Mouse (Mus musculus): ENCODE results near the gene Bcl9. TPM values are rescaled to one million over a fixed set of nuclear protein-coding genes. Genes with fewer than 3 reads are reported as not detected.

Bcl9 gene
- polyA plus RNA-seq, 1 experiment from 2014 or later = 46.2 TPM

DNA sequence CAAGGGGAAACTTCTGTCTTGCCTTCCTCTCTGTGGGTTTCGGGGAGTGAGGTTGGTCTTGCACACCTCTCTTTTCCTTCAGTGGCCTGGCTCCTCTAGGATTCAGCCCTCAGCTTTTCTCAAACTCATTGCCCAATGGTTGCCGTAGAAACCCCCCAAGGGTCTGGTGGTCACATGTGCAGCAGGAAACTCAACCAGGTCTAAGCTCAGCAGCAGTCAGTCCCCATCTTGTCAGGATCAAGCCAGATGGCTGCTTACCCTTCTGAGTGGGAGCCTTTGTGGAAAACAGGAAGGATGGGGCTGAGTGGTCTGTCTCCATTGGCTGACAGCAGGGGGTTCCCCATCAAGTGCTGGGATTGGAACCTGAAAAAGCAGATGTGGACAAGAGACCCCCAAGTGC lies 15.7 kb upstream of the Bcl9 start:
- H3K9me3 ChIP-seq = no peaks in the 10 kb centered on the region
- no peaks in the 10 kb centered on the region for H3K27me3 ChIP-seq (replicated peaks)
- H3K9ac ChIP-seq = no peak overlapping the region
- peaks cover 2% of the 10 kb centered on the region; the same call in 1 of the 2 replicates for H3K4me1 ChIP-seq (replicated peaks)
- ATAC-seq = no peak
- no peak overlapping the region for H3K27ac ChIP-seq
- 79% methylated on average over 2 of the region's 2 CpGs for WGBS
- no peaks in the 10 kb centered on the region for H3K36me3 ChIP-seq
- no peak overlapping the region for H3K4me3 ChIP-seq (replicated peaks)
- no peak overlapping the region for H3K4me2 ChIP-seq (replicated peaks)

DNA sequence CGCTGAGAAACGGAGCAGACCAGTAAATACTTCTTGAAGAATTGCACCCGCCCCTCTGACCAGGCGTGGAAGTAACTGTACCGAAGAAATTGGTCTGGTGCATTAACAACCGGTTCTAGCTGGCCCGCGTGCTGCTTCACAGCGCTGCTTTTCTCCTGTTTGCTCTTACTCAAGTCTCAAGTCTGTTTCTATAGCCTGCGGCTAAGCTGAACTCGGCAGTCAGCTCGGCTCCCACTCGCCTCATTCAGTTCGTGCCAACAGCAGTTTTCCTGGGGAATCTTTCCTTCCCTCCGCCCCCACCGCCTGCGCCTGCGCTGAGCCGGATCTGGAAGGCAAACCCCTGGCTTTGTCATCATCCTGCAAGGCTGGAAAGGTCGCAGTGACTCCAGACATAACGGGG lies 14.3 kb upstream of the Bcl9 start:
- Histone ChIP-seq H3K36me3 (no peaks in the 10 kb centered on the region), H3K27ac (peak overlapping the region; percentile 32; the same call in 1 of the 2 replicates), H3K9me3 (no peaks in the 10 kb centered on the region), H3K27me3 (replicated peaks) (no peaks in the 10 kb centered on the region), H3K4me2 (replicated peaks) (peak overlapping the region; percentile 59), H3K4me1 (replicated peaks) (peaks cover 2% of the 10 kb centered on the region; the same call in 1 of the 2 replicates), H3K4me3 (replicated peaks) (peak overlapping the region; percentile 31), H3K9ac (peak overlapping the region; percentile 31)
- peak; percentile 62 for ATAC-seq
- 9% methylated on average over 21 of the region's 21 CpGs for WGBS

DNA sequence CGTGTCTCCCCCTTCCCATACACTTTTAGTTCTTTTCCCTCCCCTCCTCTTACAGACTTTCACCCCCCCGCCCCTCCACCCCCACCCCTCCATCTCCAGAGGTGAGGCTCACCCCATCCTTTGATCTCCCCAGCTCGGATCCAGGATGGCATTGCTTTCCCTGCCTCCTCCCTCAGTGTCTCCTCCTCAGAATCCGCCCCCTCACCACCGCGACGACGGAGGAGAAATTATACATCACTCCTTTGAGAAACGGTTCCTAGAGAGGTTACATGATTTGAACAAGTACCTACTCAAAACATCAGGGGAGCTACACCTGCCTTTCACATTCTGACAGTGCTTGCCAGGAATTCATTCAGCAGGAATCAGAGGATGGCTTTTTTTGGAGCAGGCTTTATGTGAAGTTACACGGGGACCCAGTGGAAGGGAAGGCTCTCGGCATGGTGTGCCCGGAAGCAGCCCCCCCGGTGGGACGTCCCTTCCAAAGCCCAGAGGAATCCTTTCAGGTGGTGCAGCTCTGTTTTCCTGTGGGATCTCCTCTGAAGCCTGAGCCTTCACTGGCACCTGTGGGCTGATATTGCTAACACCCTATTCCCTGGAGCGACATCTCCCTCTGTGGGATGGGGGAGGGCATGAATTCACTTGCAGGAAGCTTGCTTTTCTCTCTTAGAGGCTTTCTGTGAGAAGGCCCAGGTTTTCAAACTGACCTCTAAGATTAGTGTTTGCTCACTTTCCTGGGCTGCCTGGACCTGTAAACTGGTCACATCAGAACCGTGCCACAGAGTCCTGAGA lies 12.2 kb upstream of the Bcl9 start:
- Histone ChIP-seq H3K4me2 (replicated peaks) (peak overlapping the region; percentile 45), H3K27me3 (replicated peaks) (no peaks in the 10 kb centered on the region), H3K4me3 (replicated peaks) (peak overlapping the region; percentile 6; the same call in 1 of the 2 replicates), H3K36me3 (no peaks in the 10 kb centered on the region), H3K27ac (no peak overlapping the region), H3K4me1 (replicated peaks) (peaks cover 2% of the 10 kb centered on the region; the same call in 1 of the 2 replicates), H3K9me3 (no peaks in the 10 kb centered on the region), H3K9ac (no peak overlapping the region)
- no peak for ATAC-seq
- WGBS = 11% methylated on average over 16 of the region's 16 CpGs

DNA sequence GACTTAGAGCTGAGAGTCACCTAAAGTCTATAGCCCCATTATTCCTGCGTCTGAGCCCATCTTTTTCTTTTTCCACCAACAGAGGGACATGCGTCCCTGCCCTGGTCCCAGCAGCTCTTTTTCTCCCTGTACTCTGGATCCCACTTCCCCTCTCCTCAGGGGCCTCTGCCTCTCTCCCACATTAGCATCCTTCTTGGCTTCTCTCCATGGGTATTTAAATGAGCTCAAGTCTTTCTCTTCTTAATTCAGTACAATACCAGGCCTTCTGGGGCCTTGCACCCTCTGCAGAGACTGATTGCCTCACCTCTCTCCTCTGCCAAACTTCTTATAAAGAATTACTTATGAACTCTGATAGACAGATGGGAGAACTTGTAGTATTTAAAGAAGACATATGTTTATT lies 10.7 kb upstream of the Bcl9 start:
- no peak overlapping the region for H3K4me3 ChIP-seq (replicated peaks)
- WGBS = 76% methylated on average over 2 of the region's 2 CpGs
- no peaks in the 10 kb centered on the region for H3K9me3 ChIP-seq
- no peak for ATAC-seq
- peaks cover 2% of the 10 kb centered on the region; the same call in 1 of the 2 replicates for H3K4me1 ChIP-seq (replicated peaks)
- H3K36me3 ChIP-seq = no peaks in the 10 kb centered on the region
- H3K4me2 ChIP-seq (replicated peaks) = no peak overlapping the region
- H3K27me3 ChIP-seq (replicated peaks) = no peaks in the 10 kb centered on the region
- no peak overlapping the region for H3K9ac ChIP-seq
- H3K27ac ChIP-seq = no peak overlapping the region

DNA sequence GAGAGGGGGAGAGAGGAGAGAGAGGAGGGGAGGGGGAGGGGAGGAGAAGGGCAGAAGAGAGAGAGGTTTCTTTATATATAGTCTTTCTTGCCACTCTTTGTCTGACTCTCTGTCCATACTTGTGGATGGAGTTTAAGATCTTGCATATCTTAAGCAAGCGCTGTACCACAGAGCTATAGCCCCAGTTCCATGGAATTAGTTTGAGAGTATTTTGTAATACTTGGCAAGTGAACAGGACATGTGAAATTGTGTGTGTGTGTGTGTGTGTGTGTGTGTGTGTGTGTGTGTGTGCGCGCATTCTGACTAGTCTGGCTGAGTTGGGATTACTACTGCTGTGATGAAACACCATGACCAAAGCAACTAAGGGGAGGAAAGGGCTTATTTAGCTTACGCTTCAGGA lies 8.2 kb upstream of the Bcl9 start:
- H3K4me3 ChIP-seq (replicated peaks) = no peak overlapping the region
- no peak overlapping the region for H3K9ac ChIP-seq
- H3K4me2 ChIP-seq (replicated peaks) = no peak overlapping the region
- H3K36me3 ChIP-seq = no peaks in the 10 kb centered on the region
- no peaks in the 10 kb centered on the region for H3K27me3 ChIP-seq (replicated peaks)
- WGBS = 90% methylated on average over 4 of the region's 4 CpGs
- H3K27ac ChIP-seq = no peak overlapping the region
- no peak for ATAC-seq
- no peaks in the 10 kb centered on the region for H3K9me3 ChIP-seq
- 0 out of 2 replicates have a peak, but pooled peaks cover 2% of the 10 kb centered on the region for H3K4me1 ChIP-seq (replicated peaks)

DNA sequence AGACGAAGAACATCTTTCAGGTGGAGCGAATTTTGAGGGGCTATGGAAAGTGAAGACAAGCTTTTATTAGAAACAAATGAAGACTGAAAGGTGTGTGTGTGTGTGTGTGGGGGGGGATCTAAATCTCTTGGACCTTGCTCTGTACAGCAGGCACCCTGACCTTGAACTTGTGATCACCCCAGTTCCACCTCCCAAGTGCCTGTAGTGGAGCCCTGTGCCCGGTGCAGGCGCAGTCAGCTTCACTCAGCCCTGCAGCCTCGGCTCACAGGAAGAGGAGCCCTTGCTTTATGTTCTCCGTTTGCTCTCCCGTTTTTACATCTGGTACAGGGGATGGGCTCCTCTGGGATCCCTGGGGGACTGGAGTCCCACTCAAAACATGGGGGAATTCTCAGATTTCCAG lies 3.9 kb upstream of the Bcl9 start:
- Histone ChIP-seq H3K4me3 (replicated peaks) (no peak overlapping the region), H3K4me2 (replicated peaks) (no peak overlapping the region), H3K27me3 (replicated peaks) (no peaks in the 10 kb centered on the region), H3K9me3 (no peaks in the 10 kb centered on the region), H3K36me3 (no peaks in the 10 kb centered on the region), H3K4me1 (replicated peaks) (peaks cover 3% of the 10 kb centered on the region; the same call in 1 of the 2 replicates), H3K27ac (no peak overlapping the region), H3K9ac (no peak overlapping the region)
- WGBS = 40% methylated on average over 7 of the region's 7 CpGs
- ATAC-seq = no peak

DNA sequence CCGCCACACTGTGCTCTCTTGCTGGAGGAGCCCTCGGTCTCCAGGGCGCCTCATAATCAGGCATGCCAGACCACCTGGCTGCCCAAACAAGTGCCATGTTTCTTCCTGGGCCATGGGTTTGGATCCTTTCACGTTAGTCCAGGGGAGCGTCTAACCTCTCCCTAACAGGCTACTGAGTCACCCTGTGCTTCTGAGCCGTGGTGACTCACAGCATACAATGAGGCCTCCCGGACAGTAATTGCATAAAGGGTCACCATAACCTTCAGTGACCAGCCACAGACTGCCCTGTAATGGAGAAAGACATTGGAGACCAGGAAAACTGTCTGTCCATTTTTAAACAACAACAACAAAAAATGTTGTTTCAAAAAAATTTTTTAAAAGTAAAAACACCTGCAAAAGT lies 2.7 kb upstream of the Bcl9 start:
- no peak for ATAC-seq
- no peak overlapping the region for H3K4me2 ChIP-seq (replicated peaks)
- H3K27ac ChIP-seq = no peak overlapping the region
- H3K27me3 ChIP-seq (replicated peaks) = no peaks in the 10 kb centered on the region
- H3K9me3 ChIP-seq = no peaks in the 10 kb centered on the region
- H3K9ac ChIP-seq = no peak overlapping the region
- peaks cover 10% of the 10 kb centered on the region for H3K4me1 ChIP-seq (replicated peaks)
- no peak overlapping the region for H3K4me3 ChIP-seq (replicated peaks)
- H3K36me3 ChIP-seq = no peaks in the 10 kb centered on the region
- WGBS = 86% methylated on average over 7 of the region's 7 CpGs

DNA sequence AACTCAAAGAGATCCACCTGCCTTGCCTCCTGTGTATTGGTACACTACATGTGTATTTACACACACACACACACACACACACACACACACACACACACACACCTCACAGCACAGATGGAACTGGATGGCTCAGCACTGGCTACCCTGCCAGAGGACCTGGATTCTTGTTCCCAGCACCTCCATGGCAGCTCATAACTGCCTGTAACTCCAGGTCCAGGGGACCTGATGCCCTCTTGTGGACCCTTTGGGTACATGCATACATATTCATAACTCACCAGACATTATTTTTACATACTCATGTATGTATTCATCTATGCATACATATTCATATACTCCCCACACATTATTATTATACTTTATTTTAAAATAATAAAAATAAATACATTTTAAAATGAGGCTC lies 2.2 kb upstream of the Bcl9 start:
- peaks cover 13% of the 10 kb centered on the region for H3K4me1 ChIP-seq (replicated peaks)
- no peaks in the 10 kb centered on the region for H3K27me3 ChIP-seq (replicated peaks)
- no peaks in the 10 kb centered on the region for H3K36me3 ChIP-seq
- no peaks in the 10 kb centered on the region for H3K9me3 ChIP-seq
- no peak for ATAC-seq
- no peak overlapping the region for H3K4me3 ChIP-seq (replicated peaks)
- no peak overlapping the region for H3K27ac ChIP-seq
- H3K4me2 ChIP-seq (replicated peaks) = no peak overlapping the region
- H3K9ac ChIP-seq = no peak overlapping the region

DNA sequence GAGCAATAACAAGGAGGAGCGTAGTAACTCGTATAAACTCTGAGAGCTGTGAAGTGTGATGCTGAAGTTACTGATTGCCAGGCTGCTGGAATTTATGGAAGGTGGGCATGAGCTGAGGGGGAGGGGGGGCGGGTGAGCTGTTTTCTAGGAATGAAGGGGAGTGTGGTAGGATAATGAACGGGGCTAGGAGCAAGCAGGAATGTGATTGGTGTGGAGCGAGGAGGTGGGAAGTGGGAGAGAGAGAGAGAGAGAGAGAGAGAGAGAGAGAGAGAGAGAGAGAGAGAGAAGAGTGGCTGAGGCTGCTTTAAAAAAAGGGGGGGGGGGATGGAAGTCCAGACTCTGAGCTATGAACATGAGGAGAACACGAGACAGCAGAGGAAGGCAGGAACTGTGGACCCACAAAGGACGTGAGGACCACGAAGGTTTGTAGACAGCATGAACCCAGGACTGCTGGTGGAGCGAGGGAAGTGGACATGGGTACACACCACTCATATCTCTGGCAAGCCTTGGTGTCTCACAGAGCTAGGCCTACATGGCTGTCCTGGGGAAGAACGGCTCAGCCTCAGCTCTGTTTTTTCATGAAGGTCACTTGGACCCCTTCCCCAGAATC lies 1.2 kb upstream of the Bcl9 start:
- Histone ChIP-seq H3K4me1 (replicated peaks) (peaks cover 13% of the 10 kb centered on the region), H3K27ac (peak overlapping the region; percentile 95; the same call in 1 of the 2 replicates), H3K4me3 (replicated peaks) (no peak overlapping the region), H3K9ac (no peak overlapping the region), H3K9me3 (no peaks in the 10 kb centered on the region), H3K27me3 (replicated peaks) (no peaks in the 10 kb centered on the region), H3K36me3 (no peaks in the 10 kb centered on the region), H3K4me2 (replicated peaks) (peak overlapping the region; percentile 82)
- 24% methylated on average over 10 of the region's 10 CpGs for WGBS
- 0 out of 2 replicates have a peak, but pooled peaks have one; percentile 14 for ATAC-seq

DNA sequence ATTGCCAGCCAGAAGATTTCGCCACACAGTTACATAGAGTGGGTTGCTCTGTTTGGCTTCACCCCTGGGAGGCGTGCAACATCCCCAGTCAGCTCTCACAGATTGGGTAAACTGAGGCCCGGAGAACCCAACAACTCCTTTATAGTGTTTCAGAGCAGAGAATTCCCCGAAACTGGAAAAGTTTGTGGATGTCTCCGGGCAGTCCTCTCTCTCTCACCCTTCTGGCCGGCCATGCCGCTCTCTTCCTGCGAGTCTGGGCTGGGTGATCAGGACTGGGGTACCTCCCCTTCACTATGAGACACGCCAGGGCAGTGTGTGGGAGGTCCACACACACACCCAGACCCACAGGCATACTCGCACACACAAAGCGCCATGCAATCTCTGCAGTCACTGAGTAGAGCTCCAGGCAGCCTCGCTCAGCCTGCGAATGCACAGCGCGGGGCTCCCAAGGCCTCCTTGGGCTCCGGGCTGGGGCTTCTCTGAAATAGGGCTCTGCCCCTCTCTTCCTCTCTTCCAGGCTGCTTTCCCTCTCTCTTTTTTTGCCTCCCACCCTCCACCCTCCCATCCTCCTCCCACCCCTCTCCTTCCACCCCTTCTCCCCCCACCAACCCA lies 670 bp downstream of the Bcl9 start:
- peak; percentile 69 for ATAC-seq
- Histone ChIP-seq H3K4me2 (replicated peaks) (peak overlapping the region; percentile 82), H3K4me1 (replicated peaks) (peaks cover 13% of the 10 kb centered on the region), H3K27ac (peak overlapping the region; percentile 95), H3K36me3 (no peaks in the 10 kb centered on the region), H3K9me3 (no peaks in the 10 kb centered on the region), H3K4me3 (replicated peaks) (peak overlapping the region; percentile 57), H3K9ac (peak overlapping the region; percentile 78), H3K27me3 (replicated peaks) (no peaks in the 10 kb centered on the region)
- WGBS = under 1% methylated on average over 16 of the region's 16 CpGs

DNA sequence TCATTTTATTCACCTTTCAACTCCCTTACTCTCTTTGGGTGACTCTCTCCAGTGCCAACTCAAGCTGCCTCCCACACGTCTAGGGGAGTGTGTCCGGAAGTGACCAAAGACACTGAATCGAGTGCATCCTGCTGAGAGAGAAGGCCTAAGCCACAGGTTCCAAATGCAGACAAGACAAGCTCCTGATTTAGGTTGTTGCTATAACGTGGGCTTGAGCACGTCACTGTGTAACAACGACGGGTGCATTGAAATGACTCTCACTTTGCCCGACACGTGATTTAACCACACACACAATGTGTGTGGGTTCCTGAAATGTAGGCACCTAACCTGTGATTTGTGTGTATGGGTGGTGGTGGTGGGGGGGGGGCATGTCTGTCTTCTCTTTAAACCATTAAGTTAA lies 3.4 kb downstream of the Bcl9 start:
- H3K9me3 ChIP-seq = no peaks in the 10 kb centered on the region
- no peak overlapping the region for H3K4me2 ChIP-seq (replicated peaks)
- no peaks in the 10 kb centered on the region for H3K36me3 ChIP-seq
- H3K4me3 ChIP-seq (replicated peaks) = no peak overlapping the region
- ATAC-seq = no peak
- H3K9ac ChIP-seq = no peak overlapping the region
- H3K27me3 ChIP-seq (replicated peaks) = no peaks in the 10 kb centered on the region
- H3K27ac ChIP-seq = no peak overlapping the region
- WGBS = 68% methylated on average over 9 of the region's 9 CpGs
- peaks cover 13% of the 10 kb centered on the region for H3K4me1 ChIP-seq (replicated peaks)

DNA sequence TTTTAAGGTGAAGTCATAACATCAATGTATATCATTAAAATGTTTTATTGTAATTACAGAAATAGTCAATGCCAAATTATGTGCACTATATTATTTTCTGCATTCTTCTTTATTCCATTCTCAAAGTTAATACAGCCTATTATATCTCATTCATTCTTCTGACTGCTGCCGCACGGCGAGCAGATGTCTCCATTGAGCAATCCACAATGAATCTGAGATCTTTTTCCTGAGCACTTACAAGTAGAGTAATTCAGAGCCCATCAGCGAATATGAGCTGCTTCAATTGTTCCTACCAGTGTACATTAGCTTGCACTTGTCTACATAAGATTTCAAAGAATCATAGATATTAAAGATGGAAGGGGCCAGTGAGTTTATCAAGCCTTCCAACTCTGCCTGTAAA lies 12.8 kb downstream of the Bcl9 start:
- Histone ChIP-seq H3K9ac (no peak overlapping the region), H3K27me3 (replicated peaks) (no peaks in the 10 kb centered on the region), H3K27ac (no peak overlapping the region), H3K4me2 (replicated peaks) (no peak overlapping the region), H3K9me3 (no peaks in the 10 kb centered on the region), H3K4me3 (replicated peaks) (no peak overlapping the region), H3K4me1 (replicated peaks) (peaks cover 2% of the 10 kb centered on the region; the same call in 1 of the 2 replicates), H3K36me3 (no peaks in the 10 kb centered on the region)
- no peak for ATAC-seq
- WGBS = 92% methylated on average over 4 of the region's 4 CpGs
